Mouse (Mus musculus): ENCODE measurements at regions not wholly inside any gene's neighbourhood (a gene's known extent, or its start where the extent isn't known, plus 50 kb on each side); places are given as distances from the start of the nearest gene placed in this dataset.

DNA sequence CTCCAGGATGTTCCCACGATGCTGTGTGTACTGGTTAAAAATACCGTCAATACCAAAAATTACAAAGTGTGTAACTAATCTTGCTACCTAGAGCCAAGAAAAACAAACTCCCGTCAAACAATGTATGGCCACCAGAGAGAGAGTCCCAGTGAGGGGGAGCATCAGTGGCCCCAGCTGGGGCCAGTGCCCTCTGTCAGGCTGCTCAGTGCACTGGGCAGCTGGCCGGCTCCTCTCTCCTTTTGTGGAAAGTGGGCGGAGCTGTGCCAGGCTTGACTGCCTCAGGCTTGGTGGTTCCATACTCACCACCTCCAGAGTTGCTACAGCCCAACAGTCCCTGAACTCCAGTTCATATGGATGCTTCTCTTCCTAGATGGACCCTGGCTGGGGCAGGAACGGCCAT is 53.8 kb upstream of the Sept5 start:
- peak; percentile 17 for DNase-seq (ENCODE audit: low spot score)

GRCm38 (mm10) chr16:18686044-18686761 is 56.4 kb upstream of the Sept5 start:
- peak; percentile 62 for DNase-seq (ENCODE audit: low spot score)

DNA sequence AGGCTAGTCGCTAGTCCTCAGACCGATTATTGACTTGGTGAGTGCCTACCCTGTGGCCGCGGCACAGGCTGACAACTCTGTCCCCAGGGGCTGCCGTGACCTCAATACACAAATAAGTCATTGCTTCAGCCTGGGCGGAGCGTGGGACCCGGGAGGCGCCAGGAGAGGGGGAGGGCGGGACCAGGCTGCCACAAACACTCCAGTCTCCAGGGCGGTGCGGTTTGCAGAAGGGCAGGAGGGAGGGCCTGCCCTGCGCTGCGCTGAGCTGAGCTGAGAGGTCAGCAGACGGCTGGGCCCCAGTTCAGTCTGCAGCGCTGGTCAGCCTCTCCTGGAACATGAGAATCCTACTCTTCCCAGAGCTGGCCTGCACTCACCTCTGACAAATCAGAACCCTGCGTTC is 57.2 kb upstream of the Sept5 start:
- peak; percentile 96 for DNase-seq (ENCODE audit: low spot score)

DNA sequence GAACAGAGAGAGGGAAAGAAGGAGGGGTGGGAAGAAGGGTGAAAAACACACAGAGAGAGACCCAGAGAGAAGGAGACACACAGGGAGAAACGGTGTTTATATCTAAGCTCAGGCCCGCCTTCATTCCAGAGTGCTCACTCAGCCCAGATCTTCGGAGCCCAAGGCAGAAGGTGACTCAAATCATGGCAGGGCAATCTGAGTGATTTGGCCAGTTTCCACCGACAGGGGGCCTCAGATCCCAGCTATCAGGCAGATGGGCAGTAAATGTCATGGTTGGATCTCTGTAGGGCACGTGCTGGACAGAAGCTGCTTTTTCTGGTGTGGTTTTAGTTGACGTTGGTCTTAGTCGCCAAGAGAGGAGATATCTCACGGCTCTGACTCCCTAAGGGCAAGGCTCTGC is 57.6 kb upstream of the Sept5 start:
- peak; percentile 90 for DNase-seq (ENCODE audit: low spot score)

- no peak for DNase-seq (ENCODE audit: low spot score)
These were observed 65.8 kb upstream of the Sept5 start for GRCm38 (mm10) chr16:18695596-18695995.

GRCm38 (mm10) chr16:18696074-18696819 is 66.5 kb upstream of the Sept5 start:
- DNase-seq (ENCODE audit: low spot score): peak; percentile 91

DNA sequence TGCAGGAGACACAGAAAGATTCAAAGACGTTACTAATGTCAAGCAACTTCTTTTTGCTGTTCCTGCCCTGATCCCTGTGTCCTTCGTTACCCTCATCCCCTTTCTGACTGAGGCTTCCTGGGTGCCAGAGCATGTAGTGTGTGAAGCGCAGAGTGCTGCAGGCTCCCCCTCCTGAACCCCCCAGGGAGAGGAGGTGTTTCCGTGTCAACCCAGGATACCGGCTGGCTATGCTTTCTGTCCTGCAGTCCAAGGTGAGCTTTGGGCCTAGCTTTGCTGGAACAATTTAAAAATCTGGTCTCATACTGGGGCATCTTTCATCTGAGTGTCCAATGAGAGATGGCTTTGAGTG is 67.0 kb upstream of the Sept5 start:
- no peak for DNase-seq (ENCODE audit: low spot score)

GRCm38 (mm10) chr16:18704126-18704525 is 72.5 kb upstream of the Cldn5 start:
- DNase-seq (ENCODE audit: low spot score): no peak

- DNase-seq (ENCODE audit: low spot score): no peak
These were observed 71.5 kb upstream of the Cldn5 start for GRCm38 (mm10) chr16:18705028-18705648.

DNA sequence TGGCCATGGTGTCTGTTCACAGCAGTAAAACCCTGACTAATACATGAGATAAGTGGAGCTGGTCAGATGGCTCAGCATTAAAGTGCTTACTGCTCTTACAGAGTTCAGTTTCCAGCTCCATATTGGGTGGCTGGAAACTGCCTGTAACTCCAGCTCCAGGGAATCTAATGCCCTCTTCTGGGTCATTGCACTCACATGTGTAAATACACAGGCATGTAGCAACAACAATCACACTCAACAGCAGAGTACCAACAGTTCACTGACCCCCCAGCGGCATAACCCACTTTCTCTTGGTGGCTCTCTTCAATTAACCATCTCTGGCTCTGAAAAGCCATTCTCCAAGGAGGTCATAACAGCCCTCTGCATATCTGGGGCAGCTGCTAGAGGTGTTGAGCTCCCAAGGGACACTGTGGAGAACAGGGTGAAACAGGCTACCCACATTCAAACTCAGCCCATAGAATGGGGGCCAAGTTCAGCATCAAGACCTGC is 65.0 kb upstream of the Cldn5 start:
- DNase-seq (ENCODE audit: low spot score): no peak

DNA sequence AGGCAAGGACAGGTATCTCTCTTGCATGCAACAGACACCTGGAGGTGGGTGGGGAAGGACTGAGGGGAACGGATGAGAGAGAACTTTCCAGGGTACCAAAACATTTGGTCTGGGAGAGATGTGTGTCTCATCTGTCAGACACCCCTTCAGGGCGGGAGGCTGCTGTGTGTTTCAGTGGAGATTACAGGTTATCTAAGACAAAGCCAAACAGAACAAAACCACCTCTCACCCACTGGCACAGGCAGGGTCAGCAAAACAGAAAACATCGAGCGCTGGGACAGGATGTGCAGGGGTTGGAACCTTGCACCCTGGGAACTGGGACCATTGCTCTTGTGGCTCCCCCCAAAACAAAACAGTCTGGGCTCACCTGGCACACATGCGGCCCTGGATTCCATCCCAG is 63.6 kb upstream of the Cldn5 start:
- no peak for DNase-seq (ENCODE audit: low spot score)

- DNase-seq (ENCODE audit: low spot score): no peak
These were observed 61.3 kb upstream of the Cldn5 start for GRCm38 (mm10) chr16:18715381-18715780.

DNA sequence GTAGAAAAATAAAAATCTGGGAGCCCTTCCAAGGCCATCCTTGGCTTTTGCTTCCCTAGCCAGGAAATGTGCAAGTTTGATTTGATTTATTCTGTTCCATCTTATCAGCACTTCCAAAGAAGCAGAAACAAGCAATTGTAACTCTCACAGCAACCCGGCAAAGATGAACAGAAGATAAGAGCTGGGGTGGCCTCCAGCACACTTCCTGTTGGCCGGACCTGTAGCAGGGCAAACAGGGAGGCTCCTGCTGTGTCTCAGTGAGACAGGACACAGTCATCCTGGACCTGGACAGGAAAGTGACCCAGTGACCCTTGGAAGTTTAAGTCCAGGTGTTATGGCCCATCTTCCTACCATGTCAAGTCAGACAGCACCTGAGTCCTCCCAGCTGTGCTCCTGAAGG is 58.6 kb upstream of the Cldn5 start:
- DNase-seq (ENCODE audit: low spot score): no peak

GRCm38 (mm10) chr16:18720433-18721233 is 56.0 kb upstream of the Cldn5 start:
- no peak for DNase-seq (ENCODE audit: low spot score)

GRCm38 (mm10) chr16:18723186-18723843 is 53.3 kb upstream of the Cldn5 start:
- DNase-seq (ENCODE audit: low spot score): no peak

DNA sequence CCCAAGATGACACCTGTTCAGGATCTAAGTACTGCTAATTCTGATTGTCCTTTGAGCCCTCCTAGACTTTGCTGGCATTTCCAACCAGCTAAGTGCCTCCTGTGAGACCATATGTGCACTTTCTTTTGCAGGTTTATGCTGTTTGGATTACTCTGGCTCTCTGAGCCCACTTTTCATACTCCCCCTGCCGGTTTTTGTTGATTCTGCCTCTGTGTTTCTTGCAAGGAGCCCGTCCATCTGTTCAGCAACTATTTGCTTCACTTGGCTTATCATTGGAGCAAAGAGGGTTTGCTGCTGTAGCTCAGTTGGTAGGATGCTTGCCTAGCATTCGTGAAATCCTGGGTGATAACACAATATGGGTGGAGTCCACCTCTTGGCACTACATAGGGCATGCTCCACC is 52.8 kb upstream of the Cldn5 start:
- no peak for DNase-seq (ENCODE audit: low spot score)

- DNase-seq (ENCODE audit: low spot score): no peak
These were observed 51.9 kb upstream of the Cldn5 start for GRCm38 (mm10) chr16:18724706-18725105.

Measured in embryo, embryonic 10 days (tissue).